Mouse (Mus musculus) cerebellum, adult 2 months (tissue): Measurements from ENCODE around the gene Lgr5.

Experiments
- CTCF ChIP-seq: fragments of 200-500 bp; IDR thresholded peaks from 2 replicates; pipeline ENCODE4 v1.5.1; 2011; ENCODE audit warnings: low read depth, mild to moderate bottlenecking, control low read depth, low read length, moderate library complexity, borderline replicate concordance; ENCODE audit not compliant: insufficient read depth
- POLR2A ChIP-seq: fragments of 200-500 bp; IDR thresholded peaks from 2 replicates; pipeline ENCODE4 v1.6.1; 2011; ENCODE audit warnings: low read length, control low read depth, borderline replicate concordance; ENCODE audit not compliant: insufficient read depth

GRCm38 (mm10) chr10:115425351-115425750 lies 162.2 kb downstream of the Lgr5 start:
- TF ChIP-seq CTCF (no peak), POLR2A (no peak)
